Mouse (Mus musculus) bone marrow, adult 2 months (tissue): ENCODE data around the gene Pcnx. TPM values are rescaled to one million over a fixed set of nuclear protein-coding genes. Genes with fewer than 3 reads are reported as not detected.

ENCODE experiments used
- H3K27ac ChIP-seq: fragments of 200-500 bp; 2 replicates; pipeline ENCODE4 v1.5.1; 2012; ENCODE audit warnings: low read depth, mild to moderate bottlenecking, control low read depth, inconsistent platforms, low read length; ENCODE audit not compliant: control insufficient read depth, poor library complexity, insufficient read depth
- H3K4me1 ChIP-seq: fragments of 200-500 bp; 2 replicates; pipeline ENCODE4 v1.6.1; 2011; ENCODE audit warnings: low read length; ENCODE audit not compliant: control insufficient read depth, insufficient read depth
- H3K4me3 ChIP-seq: fragments of 200-500 bp; replicated peaks from 2 replicates; pipeline ENCODE3; 2011; ENCODE audit warnings: mild to moderate bottlenecking, low read depth, low read length, control low read depth; ENCODE audit not compliant: control insufficient read depth
- CTCF ChIP-seq: fragments of 200-500 bp; IDR thresholded peaks from 2 replicates; pipeline ENCODE4 v1.5.1; 2011; ENCODE audit warnings: low read length, control low read depth; ENCODE audit not compliant: control insufficient read depth, insufficient read depth
- POLR2A ChIP-seq: fragments of 200-500 bp; IDR thresholded peaks from 2 replicates; pipeline ENCODE4 v1.6.1; 2011; ENCODE audit warnings: low read depth, mild to moderate bottlenecking, control low read depth, low read length, borderline replicate concordance; ENCODE audit not compliant: control insufficient read depth
- WGBS: fragments of 180-500 bp; shearing (Covaris S2); methylation state at CpG from one replicate; pipeline ENCODE4 v1.1.7; 2018; 5-methylcytosine and 5-hydroxymethylcytosine counted together
- polyA plus RNA-seq: library from polyadenylated mRNA; stranded (reverse); fragments of >200 nt; gene quantifications from 2 replicates; pipeline ENCODE4 v1.2.4, GENCODE M21; 2011; ENCODE audit warnings: low replicate concordance; ENCODE audit not compliant: missing spikeins, insufficient read depth, insufficient read length

Pcnx gene
- polyA plus RNA-seq, 1 experiment: 38.8 TPM

DNA sequence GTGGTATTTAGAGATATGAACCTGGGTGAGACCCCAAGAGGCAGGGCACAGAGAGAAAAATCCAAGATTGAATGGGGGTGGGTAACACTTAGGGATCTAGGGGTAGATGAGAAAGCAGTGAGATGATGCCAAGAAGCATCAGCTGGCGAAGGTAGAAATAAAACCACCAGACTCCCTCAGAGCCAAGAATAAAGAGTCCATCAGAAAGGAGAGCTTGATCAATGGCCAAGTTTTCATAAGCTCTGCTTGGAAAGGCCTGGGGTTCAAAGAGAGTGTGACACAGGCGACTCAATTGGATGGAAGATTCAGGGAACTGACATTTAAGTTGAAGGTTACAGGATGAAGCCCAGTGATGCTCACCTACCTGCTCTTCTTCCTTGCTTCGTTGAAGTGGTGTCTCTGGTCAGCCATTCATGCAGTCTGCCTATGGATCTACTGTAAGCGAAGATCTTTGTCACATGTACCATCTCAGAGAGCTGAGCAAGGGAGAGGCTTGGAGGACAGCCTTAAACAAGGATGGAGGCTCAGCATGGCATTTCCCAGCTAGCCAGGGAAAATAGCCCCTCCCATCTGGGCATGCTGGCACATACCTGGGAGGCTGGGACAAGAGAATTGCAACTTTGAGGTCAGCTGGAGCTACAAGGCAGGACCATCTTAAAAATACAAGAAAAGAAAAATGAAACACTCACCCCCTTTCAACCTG, 36.9 kb upstream of the Pcnx start:
- WGBS: 80% methylated on average over 4 of the region's 4 CpGs
- no peak overlapping the region for H3K27ac ChIP-seq
- no peak overlapping the region for H3K4me3 ChIP-seq
- TF ChIP-seq POLR2A (no peak), CTCF (no peak)
- no peaks in the 10 kb centered on the region; the same call in 1 of the 2 replicates for H3K4me1 ChIP-seq

DNA sequence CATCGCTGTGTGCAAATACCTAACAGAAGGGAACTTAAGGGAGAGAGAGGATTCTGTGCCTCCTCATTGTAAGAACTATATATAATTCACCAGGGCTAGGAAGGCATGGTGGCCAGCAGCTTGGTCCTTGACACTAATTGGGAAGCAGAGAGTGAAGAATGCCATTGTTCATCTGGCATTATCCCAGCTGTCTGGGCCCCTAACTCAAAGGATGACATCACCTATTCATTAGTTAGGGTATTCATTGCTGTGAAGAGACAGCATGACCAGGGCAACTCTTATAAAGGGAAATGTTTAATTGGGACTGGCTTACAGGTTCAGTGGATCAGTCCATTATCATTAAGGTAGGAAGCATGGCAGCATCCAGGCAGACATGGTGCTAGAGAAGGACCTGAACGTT, 31.5 kb upstream of the Pcnx start:
- no peak overlapping the region for H3K27ac ChIP-seq
- TF ChIP-seq CTCF: no peak
- no peak for TF ChIP-seq POLR2A
- peaks cover 2% of the 10 kb centered on the region for H3K4me1 ChIP-seq
- WGBS: 73% methylated on average over 2 of the region's 2 CpGs
- H3K4me3 ChIP-seq: no peak overlapping the region

DNA sequence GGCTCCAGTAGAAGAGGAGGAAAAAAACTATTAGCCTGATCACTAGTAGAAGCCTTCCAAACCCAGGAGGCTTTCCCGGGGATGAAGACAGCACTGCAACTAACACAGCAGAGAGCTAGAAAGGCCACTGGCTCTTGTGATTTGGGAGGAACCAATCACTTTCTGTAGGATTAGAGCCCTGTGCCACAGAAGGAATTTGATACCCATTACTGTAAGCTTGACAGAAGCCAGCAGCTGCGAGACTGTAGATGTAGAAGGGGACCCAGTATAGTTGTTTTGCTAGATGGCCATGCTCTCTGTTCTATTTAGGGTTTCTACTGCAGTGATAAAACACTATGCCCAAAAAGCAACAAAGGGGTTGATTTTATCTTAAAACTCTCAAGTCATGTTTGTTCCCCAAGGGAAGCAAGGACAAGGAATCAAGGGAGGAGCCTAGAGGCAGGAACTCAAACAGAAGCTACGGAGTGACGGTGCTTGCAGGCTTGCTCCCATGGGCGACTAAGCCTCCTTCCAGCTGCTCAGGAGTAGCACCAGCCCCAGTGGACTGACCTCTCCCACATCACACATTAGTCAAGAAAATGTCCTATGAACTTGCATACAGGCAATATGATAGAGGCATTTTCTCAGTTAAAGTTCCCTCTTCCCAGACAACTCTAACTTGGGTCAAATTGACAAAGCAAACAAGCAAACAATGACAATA, 27.6 kb upstream of the Pcnx start:
- Histone ChIP-seq H3K4me3 (no peak overlapping the region), H3K4me1 (peaks cover 2% of the 10 kb centered on the region), H3K27ac (no peak overlapping the region)
- 83% methylated on average over 5 of the region's 5 CpGs for WGBS
- no peak for TF ChIP-seq CTCF
- TF ChIP-seq POLR2A: no peak

DNA sequence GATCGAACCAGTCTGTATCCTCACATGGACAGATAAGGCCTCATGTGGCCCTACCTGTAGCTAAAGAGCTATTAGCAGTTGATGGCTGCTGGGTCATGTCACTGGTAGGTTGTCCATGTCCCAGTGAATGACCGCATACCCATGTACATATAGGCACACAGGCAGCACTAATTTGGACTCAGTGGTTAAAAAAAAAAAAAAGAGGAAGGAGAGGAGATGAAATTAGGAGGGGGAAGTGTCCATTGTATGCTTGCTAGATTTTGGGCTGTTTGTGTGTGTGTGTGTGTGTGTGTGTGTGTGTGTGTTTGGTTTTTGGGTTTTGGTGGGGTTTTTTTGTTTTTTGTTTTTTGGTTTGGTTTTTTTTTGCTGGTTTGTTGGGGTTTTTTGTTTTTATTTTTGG, 26.7 kb upstream of the Pcnx start:
- WGBS: 40% methylated on average over 2 of the region's 2 CpGs

DNA sequence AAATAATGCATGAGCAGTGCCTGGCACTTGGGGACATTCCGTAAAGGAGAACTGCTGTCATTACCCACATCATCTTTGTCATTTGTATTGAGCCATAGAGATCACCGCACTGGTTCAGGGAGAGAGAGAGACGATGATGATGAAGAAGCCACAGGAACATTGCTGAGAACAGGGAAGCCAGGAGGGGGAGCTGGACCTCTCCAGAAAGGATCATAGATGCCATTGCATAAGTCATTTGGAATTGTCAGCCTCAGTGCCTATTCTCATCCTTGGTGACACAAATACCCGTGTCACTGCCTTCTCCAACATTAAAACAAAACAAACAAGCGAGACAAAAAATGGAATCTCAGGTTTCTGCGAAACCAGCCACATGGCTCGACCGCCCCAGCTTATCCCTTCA, 23.7 kb upstream of the Pcnx start:
- TF ChIP-seq POLR2A: no peak
- no peak for TF ChIP-seq CTCF
- Histone ChIP-seq H3K4me1 (peaks cover 4% of the 10 kb centered on the region), H3K4me3 (no peak overlapping the region), H3K27ac (no peak overlapping the region)
- WGBS: 77% methylated on average over 8 of the region's 8 CpGs

More for the DNA sequence above, 26.7 kb upstream of the Pcnx start:
- no peak for TF ChIP-seq CTCF
- no peak for TF ChIP-seq POLR2A
- no peak overlapping the region for H3K27ac ChIP-seq
- peaks cover 2% of the 10 kb centered on the region for H3K4me1 ChIP-seq
- H3K4me3 ChIP-seq: no peak overlapping the region

DNA sequence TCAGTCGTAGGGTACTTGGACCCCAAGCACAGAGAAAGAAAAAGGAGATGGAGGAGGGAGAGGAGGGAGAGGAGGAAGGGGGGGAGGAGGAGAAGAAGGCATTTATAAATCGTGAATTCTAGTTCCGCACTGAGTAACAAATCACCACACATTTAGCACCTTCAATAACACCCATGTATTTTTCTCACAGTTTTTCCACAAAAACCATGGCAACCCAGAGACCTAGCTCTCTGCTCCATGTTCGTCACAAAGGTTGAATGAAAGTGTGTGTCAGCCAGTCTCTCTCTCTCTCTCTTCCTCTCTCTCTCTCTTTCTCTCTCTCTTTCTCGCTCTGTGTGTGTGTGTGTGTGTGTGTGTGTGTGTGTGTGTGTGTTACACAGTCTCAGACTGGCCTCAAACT, 22.4 kb upstream of the Pcnx start:
- TF ChIP-seq CTCF (no peak), POLR2A (no peak)
- no peak overlapping the region for H3K27ac ChIP-seq
- peaks cover 4% of the 10 kb centered on the region for H3K4me1 ChIP-seq
- WGBS: 74% methylated on average over 5 of the region's 5 CpGs
- H3K4me3 ChIP-seq: no peak overlapping the region

DNA sequence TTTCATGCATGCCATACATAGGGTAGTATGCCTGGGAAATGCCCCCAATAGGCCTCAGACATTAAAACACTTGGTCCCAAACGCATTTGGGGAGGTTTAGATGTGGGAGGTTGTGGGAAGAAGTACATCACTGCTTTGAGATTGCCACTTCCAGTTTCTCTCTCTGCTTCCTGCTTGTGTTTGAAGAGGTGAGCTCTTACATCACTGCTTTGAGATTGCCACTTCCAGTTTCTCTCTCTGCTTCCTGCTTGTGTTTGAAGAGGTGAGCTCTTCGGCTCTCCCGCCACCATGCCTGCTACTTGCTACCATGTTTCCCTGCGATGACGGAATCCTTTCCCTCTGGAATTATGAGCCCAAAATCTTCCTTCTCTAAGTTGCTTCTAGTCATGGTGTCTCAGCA, 20.2 kb upstream of the Pcnx start:
- 52% methylated on average over 5 of the region's 5 CpGs for WGBS
- Histone ChIP-seq H3K27ac (no peak overlapping the region; the same call in 1 of the 2 replicates), H3K4me1 (peaks cover 1% of the 10 kb centered on the region; the same call in 1 of the 2 replicates), H3K4me3 (peak overlapping the region; percentile 11)
- TF ChIP-seq CTCF (no peak), POLR2A (no peak)

DNA sequence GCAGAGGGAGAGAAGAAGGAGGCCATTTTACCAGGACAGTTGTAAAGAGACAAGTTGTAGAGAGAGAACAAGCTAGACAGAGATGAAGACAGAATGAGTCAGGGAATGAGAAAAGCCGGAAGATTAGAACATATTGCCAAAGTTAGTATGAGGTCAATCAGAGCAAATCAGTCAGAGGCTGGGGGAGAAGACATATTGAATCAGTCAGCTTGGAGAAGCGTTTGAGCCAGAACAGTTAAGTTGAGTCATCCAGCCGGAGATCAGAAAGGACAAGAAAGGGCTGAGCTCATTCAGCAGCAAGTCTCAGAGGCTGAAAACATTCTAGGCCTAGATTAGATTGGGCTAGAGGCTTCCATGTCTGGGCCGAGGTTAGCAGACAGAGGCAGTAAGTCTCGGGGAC, 18.8 kb upstream of the Pcnx start:
- Histone ChIP-seq H3K27ac (no peak overlapping the region), H3K4me3 (no peak overlapping the region), H3K4me1 (peaks cover 1% of the 10 kb centered on the region; the same call in 1 of the 2 replicates)
- WGBS: 84% methylated on average over 5 of the region's 5 CpGs
- no peak for TF ChIP-seq POLR2A
- TF ChIP-seq CTCF: no peak

DNA sequence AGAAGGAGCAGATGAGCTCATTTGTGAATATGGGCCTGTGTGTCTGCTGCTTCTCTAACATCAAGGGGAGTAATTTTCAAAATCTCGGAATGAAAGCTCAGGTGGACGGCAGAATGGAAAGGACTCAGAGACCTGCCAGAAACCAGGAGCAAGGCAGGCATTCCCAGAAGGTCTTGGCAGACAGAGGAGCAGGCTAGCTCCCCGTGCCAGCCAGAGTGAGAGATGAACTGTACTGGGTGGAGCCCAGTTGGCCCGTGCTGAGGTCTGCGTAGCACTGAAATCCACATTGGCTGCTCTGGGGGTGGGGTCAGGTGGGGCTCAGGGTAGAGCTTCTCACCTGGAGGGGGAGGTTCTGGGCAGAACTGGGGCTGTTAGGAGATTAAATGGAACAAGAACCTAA, 16.3 kb upstream of the Pcnx start:
- Histone ChIP-seq H3K4me1 (peaks cover 1% of the 10 kb centered on the region; the same call in 1 of the 2 replicates), H3K27ac (no peak overlapping the region), H3K4me3 (no peak overlapping the region)
- WGBS: 79% methylated on average over 5 of the region's 5 CpGs
- TF ChIP-seq POLR2A: no peak
- TF ChIP-seq CTCF: no peak
